ENCODE assay signal across 22 mouse cellular contexts in genomic region chr2:163540231-163541117, GRCm38 (mm10). TPM values are rescaled to one million over a fixed set of nuclear protein-coding genes. Genes with fewer than 3 reads are reported as not detected.
A peak's percentile ranks its signal among the peaks of the same experiment; 100 is the strongest.
DNase-seq lines count a peak whose midpoint lies in the region; ATAC-seq and TF ChIP-seq lines count a peak whose summit lies in the region.
"Had no signal": no experiment of that assay in that cellular context is flagged by ENCODE, and none has a peak within 500 bp of the region (broad histone marks: within the 10 kb centered on the region; RNA-seq: fewer than 3 reads in every experiment).

No protein-coding gene starts in this region.

- H3K4me3 ChIP-seq in heart, embryonic 12.5 days = no peak overlapping the region
- no peak overlapping the region for H3K4me3 ChIP-seq in kidney, postnatal 0 days (replicated peaks; ENCODE audit: low read depth, low read length)
- no peak overlapping the region for H3K4me3 ChIP-seq in liver, embryonic 13.5 days (replicated peaks)
- no peak overlapping the region for H3K4me3 ChIP-seq in hindbrain, embryonic 11.5 days (ENCODE audit: low read depth, low read length)
- H3K4me3 ChIP-seq in layer of hippocampus, adult 2 months = no peak overlapping the region
- H3K4me3 ChIP-seq: embryonic facial prominence, embryonic 10.5 days; heart, adult 2 months; left cerebral cortex, adult 2 months; limb, embryonic 15.5 days; midbrain, embryonic 13.5 days; neural tube, embryonic 12.5 days had no signal

- WGBS in heart, embryonic 12.5 days = 66% methylated on average over 9 of the region's 9 CpGs
- 76% methylated on average over 9 of the region's 9 CpGs for WGBS in kidney, postnatal 0 days
- 40% methylated on average over 9 of the region's 9 CpGs for WGBS in liver, embryonic 13.5 days (ENCODE audit: insufficient replicate concordance)
- 80% methylated on average over 9 of the region's 9 CpGs for WGBS in hindbrain, embryonic 11.5 days

- H3K36me3 ChIP-seq in heart, embryonic 12.5 days = no peaks in the 10 kb centered on the region
- no peaks in the 10 kb centered on the region for H3K36me3 ChIP-seq in kidney, postnatal 0 days (ENCODE audit: insufficient read depth, low read length)
- no peaks in the 10 kb centered on the region for H3K36me3 ChIP-seq in liver, embryonic 13.5 days
- H3K36me3 ChIP-seq in hindbrain, embryonic 11.5 days (ENCODE audit: control insufficient read depth, insufficient read depth, low read length) = no peaks in the 10 kb centered on the region
- H3K36me3 ChIP-seq: embryonic facial prominence, embryonic 10.5 days; limb, embryonic 15.5 days; midbrain, embryonic 13.5 days; neural tube, embryonic 12.5 days had no signal

- no peak overlapping the region for H3K4me2 ChIP-seq in heart, embryonic 12.5 days
- H3K4me2 ChIP-seq in kidney, postnatal 0 days (ENCODE audit: low read length) = peak overlapping the region; percentile 14; the same call in 1 of the 2 replicates
- H3K4me2 ChIP-seq in liver, embryonic 13.5 days = peak overlapping the region; percentile 37
- H3K4me2 ChIP-seq in hindbrain, embryonic 11.5 days (replicated peaks; ENCODE audit: low read depth, low read length) = no peak overlapping the region
- H3K4me2 ChIP-seq: limb, embryonic 15.5 days; midbrain, embryonic 13.5 days; neural tube, embryonic 12.5 days had no signal

- TF ChIP-seq CTCF in kidney, postnatal 0 days (IDR thresholded peaks at IDR 0.05; ENCODE audit: low read depth) = no peak; the same call in 1 of the 2 replicates
- TF ChIP-seq CTCF in layer of hippocampus, adult 2 months (conservative IDR thresholded peaks at IDR 0.05) = no peak

- peak; percentile 13 to 18 for DNase-seq in heart, postnatal 14 days
- no peak for DNase-seq in kidney, postnatal 0 days (ENCODE audit: low spot score)
- peak; percentile 24 for DNase-seq in liver, embryonic 13.5 days
- DNase-seq in yolk sac, embryonic 10.5 days (ENCODE audit: low spot score) = peak; percentile 90
- DNase-seq in hindbrain, embryonic 11.5 days (ENCODE audit: low spot score) = no peak
- DNase-seq in layer of hippocampus, adult 2 months (ENCODE audit: low spot score in 2 of 2) = no peak
- no peak for DNase-seq in embryo, embryonic 11 days
- DNase-seq: adrenal gland, postnatal 10 days; B cell, adult 2 months; cerebellum, adult 9-10 months; right cerebral cortex, postnatal 4 days had no signal

- H3K4me1 ChIP-seq in heart, embryonic 12.5 days (replicated peaks) = no peaks in the 10 kb centered on the region
- no peaks in the 10 kb centered on the region for H3K4me1 ChIP-seq in kidney, postnatal 0 days (replicated peaks; ENCODE audit: insufficient read depth, low read length)
- H3K4me1 ChIP-seq in liver, embryonic 13.5 days (replicated peaks) = peaks cover 54% of the 10 kb centered on the region
- H3K4me1 ChIP-seq in hindbrain, embryonic 11.5 days (replicated peaks; ENCODE audit: control insufficient read depth, insufficient read depth, low read length) = no peaks in the 10 kb centered on the region
- H3K4me1 ChIP-seq: embryonic facial prominence, embryonic 10.5 days; limb, embryonic 15.5 days; neural tube, embryonic 12.5 days had no signal

- H3K27me3 ChIP-seq in heart, embryonic 12.5 days (replicated peaks) = peaks cover 23% of the 10 kb centered on the region
- no peaks in the 10 kb centered on the region for H3K27me3 ChIP-seq in kidney, postnatal 0 days (ENCODE audit: insufficient read depth, low read length)
- H3K27me3 ChIP-seq in liver, embryonic 13.5 days = 0 out of 2 replicates have a peak, but pooled peaks cover 3% of the 10 kb centered on the region
- H3K27me3 ChIP-seq in hindbrain, embryonic 11.5 days (ENCODE audit: control insufficient read depth, insufficient read depth, low read length) = no peaks in the 10 kb centered on the region
- H3K27me3 ChIP-seq: neural tube, embryonic 12.5 days had no signal

- H3K9ac ChIP-seq in heart, embryonic 12.5 days = no peak overlapping the region
- H3K9ac ChIP-seq in kidney, postnatal 0 days (ENCODE audit: low read depth, low read length) = peak overlapping the region; percentile 5; the same call in 1 of the 2 replicates
- H3K9ac ChIP-seq in liver, embryonic 13.5 days = no peak overlapping the region; the same call in 1 of the 2 replicates
- no peak overlapping the region for H3K9ac ChIP-seq in hindbrain, embryonic 11.5 days (ENCODE audit: low read depth, low read length)
- H3K9ac ChIP-seq: limb, embryonic 15.5 days; midbrain, embryonic 13.5 days; neural tube, embryonic 12.5 days had no signal

- no peak overlapping the region for H3K27ac ChIP-seq in heart, embryonic 12.5 days (ENCODE audit: poor library complexity, severe bottlenecking)
- H3K27ac ChIP-seq in kidney, postnatal 0 days = peak overlapping the region; percentile 72
- peak overlapping the region; percentile 82 for H3K27ac ChIP-seq in liver, embryonic 13.5 days
- H3K27ac ChIP-seq in hindbrain, embryonic 11.5 days (ENCODE audit: low read depth, low read length) = no peak overlapping the region
- H3K27ac ChIP-seq in layer of hippocampus, adult 2 months = no peak overlapping the region
- H3K27ac ChIP-seq: embryonic facial prominence, embryonic 10.5 days; heart, adult 2 months; left cerebral cortex, adult 2 months; limb, embryonic 15.5 days; macrophage; midbrain, embryonic 13.5 days; neural tube, embryonic 12.5 days had no signal

- no peaks in the 10 kb centered on the region for H3K9me3 ChIP-seq in heart, embryonic 12.5 days (replicated peaks)
- no peaks in the 10 kb centered on the region for H3K9me3 ChIP-seq in kidney, postnatal 0 days (replicated peaks; ENCODE audit: low read length)
- no peaks in the 10 kb centered on the region for H3K9me3 ChIP-seq in liver, embryonic 13.5 days (replicated peaks)
- H3K9me3 ChIP-seq in hindbrain, embryonic 11.5 days (ENCODE audit: control insufficient read depth, low read length) = no peaks in the 10 kb centered on the region
- H3K9me3 ChIP-seq: embryonic facial prominence, embryonic 10.5 days; limb, embryonic 15.5 days; midbrain, embryonic 13.5 days; neural tube, embryonic 12.5 days had no signal

- no peak for ATAC-seq in heart, embryonic 12.5 days (ENCODE audit: insufficient number of reproducible peaks, low FRiP score)
- peak; percentile 81 for ATAC-seq in kidney, postnatal 0 days (replicated peaks; ENCODE audit: low FRiP score, low read depth)
- ATAC-seq in liver, embryonic 13.5 days (ENCODE audit: low read depth) = peak; percentile 80
- ATAC-seq in hindbrain, embryonic 11.5 days (ENCODE audit: low FRiP score) = no peak
- ATAC-seq: midbrain, embryonic 13.5 days had no signal

- intact Hi-C loops in heart, postnatal 14 days (cut with DNase I) = no loop called here

RNA-seq across cellular contexts. Expression of gene Hnf4a, which starts 33.9 kb away (rescaled TPM):
- total RNA-seq in heart, postnatal 14 days (2021) = under 1 TPM in 1 of 2 experiments, not detected in 1; 0.05 TPM
- 0.17 and 0.18 TPM in 2 replicates for polyA plus RNA-seq in heart, embryonic 12.5 days (2016; fragmentation: Nextera tagmentation; extraction: Ambion mirVana)
- polyA plus RNA-seq in kidney, postnatal 0 days (2015; fragmentation: Nextera tagmentation; extraction: Ambion mirVana) = 21.6 and 24.3 TPM in 2 replicates
- polyA plus RNA-seq in liver, embryonic 13.5 days (2015; fragmentation: Nextera tagmentation; extraction: Ambion mirVana) = 12.3 and 15.3 TPM in 2 replicates
- polyA plus RNA-seq in hindbrain, embryonic 11.5 days (2014; fragmentation: Nextera tagmentation; extraction: Ambion mirVana) = not detected in 2 replicates
- total RNA-seq in layer of hippocampus, adult 2 months (2021) = not detected
- total RNA-seq: heart, adult 2 months; heart, postnatal 36 days; left cerebral cortex, adult 2 months had no signal
- polyA plus RNA-seq: embryonic facial prominence, embryonic 10.5 days; heart, adult 2 months; macrophage; midbrain, embryonic 13.5 days; neural tube, embryonic 12.5 days had no signal

RNA-seq across cellular contexts. Expression of gene R3hdml, which starts 48.4 kb away (rescaled TPM):
- total RNA-seq in heart, postnatal 14 days (2021) = not detected
- not detected in 2 replicates for polyA plus RNA-seq in heart, embryonic 12.5 days (2016; fragmentation: Nextera tagmentation; extraction: Ambion mirVana)
- polyA plus RNA-seq in kidney, postnatal 0 days (2015; fragmentation: Nextera tagmentation; extraction: Ambion mirVana) = 27.4 and 29.8 TPM in 2 replicates
- not detected in 2 replicates for polyA plus RNA-seq in liver, embryonic 13.5 days (2015; fragmentation: Nextera tagmentation; extraction: Ambion mirVana)
- 0.15 TPM in 1 of 2 replicates, not detected in the other for polyA plus RNA-seq in hindbrain, embryonic 11.5 days (2014; fragmentation: Nextera tagmentation; extraction: Ambion mirVana)
- not detected for total RNA-seq in layer of hippocampus, adult 2 months (2021)
- total RNA-seq: adrenal gland, postnatal 10 days; heart, adult 2 months; heart, postnatal 36 days; left cerebral cortex, adult 2 months had no signal
- polyA plus RNA-seq: embryonic facial prominence, embryonic 10.5 days; heart, adult 2 months; macrophage; midbrain, embryonic 13.5 days; neural tube, embryonic 12.5 days; testis, adult 2 months; urinary bladder, adult 2 months had no signal

Comparison
In these comparisons a context has a peak if more than half of its experiments do, and no peak if none do; other contexts are left out.
1. DNase-seq: peak in heart, postnatal 14 days (2 of 2), liver, embryonic 13.5 days (single experiment) and yolk sac, embryonic 10.5 days (single experiment); none in kidney, postnatal 0 days (single experiment), hindbrain, embryonic 11.5 days (single experiment), layer of hippocampus, adult 2 months (0 of 2) and embryo, embryonic 11 days (single experiment).
2. ATAC-seq: peak in kidney, postnatal 0 days (single experiment) and liver, embryonic 13.5 days (single experiment); none in heart, embryonic 12.5 days (single experiment) and hindbrain, embryonic 11.5 days (single experiment).
3. H3K27ac ChIP-seq: peak in kidney, postnatal 0 days (single experiment) and liver, embryonic 13.5 days (single experiment); none in heart, embryonic 12.5 days (single experiment), hindbrain, embryonic 11.5 days (single experiment) and layer of hippocampus, adult 2 months (single experiment).
4. H3K4me2 ChIP-seq: peak in kidney, postnatal 0 days (single experiment) and liver, embryonic 13.5 days (single experiment); none in heart, embryonic 12.5 days (single experiment) and hindbrain, embryonic 11.5 days (single experiment).
5. RNA of gene Hnf4a, which starts 33.9 kb away (polyA plus RNA-seq): 21.6 to 24.3 TPM in kidney, postnatal 0 days and 12.3 to 15.3 TPM in liver, embryonic 13.5 days; 0.17 to 0.18 TPM in heart, embryonic 12.5 days and not detected in hindbrain, embryonic 11.5 days; every median in the first group is over 10 times any median in the second.
6. RNA of gene R3hdml, which starts 48.4 kb away (polyA plus RNA-seq): 27.4 to 29.8 TPM in kidney, postnatal 0 days; 0.15 TPM in hindbrain, embryonic 11.5 days, not detected in heart, embryonic 12.5 days and not detected in liver, embryonic 13.5 days; every median in the first group is over 10 times any median in the second.